Mouse (Mus musculus): Measurements from ENCODE around the gene U2af1l4. TPM values are rescaled to one million over a fixed set of nuclear protein-coding genes. Genes with fewer than 3 reads are reported as not detected.

U2af1l4 gene
- 12.7 and 61.9 TPM in 2 replicates for polyA plus RNA-seq (2012; ENCODE audit: low replicate concordance)

DNA sequence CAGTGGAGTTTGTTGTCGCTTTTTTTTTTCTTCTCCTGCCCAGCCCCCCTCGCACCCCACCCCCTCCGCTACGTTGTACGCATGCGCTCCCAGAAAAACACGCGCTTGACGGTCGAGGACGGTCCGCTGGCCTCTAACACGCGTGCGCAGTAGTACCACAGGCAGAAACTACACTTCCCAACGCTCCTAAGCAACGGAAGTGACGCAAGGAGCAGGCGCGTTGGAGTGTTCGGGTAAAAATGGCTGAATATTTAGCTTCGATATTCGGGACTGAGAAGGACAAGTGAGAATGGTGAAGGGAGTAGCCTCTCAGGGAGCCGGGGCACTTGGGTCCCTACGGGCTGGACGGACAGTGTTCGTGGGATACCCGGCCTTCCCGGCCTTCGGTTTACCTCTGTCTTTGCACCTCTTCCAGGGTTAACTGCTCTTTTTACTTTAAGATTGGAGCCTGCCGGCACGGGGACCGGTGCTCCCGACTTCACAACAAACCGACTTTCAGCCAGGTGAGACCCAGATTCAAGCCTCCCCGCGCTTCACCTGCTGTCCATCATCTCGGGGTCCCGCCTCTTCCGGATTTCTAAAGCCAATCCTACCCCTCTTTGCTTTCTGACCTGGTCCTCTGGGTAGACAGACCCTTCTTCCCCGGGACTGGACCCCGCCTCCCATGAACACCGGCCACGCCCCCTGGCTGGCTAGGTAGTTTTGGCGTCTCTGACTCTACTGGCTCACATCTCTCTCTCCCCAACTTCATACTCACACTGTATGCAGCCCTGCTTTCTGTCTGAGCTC lies at the start of gene U2af1l4, which contains the start of the genes Gm49396 and Psenen:
U2af1l4 (plus strand) TSS at position 185 of the 789 bp plus-strand sequence.
Gm49396 (plus strand) TSS at position 228 of the 789 bp plus-strand sequence.
Psenen (minus strand) TSS at position 511 of the 789 bp plus-strand sequence.

DNA sequence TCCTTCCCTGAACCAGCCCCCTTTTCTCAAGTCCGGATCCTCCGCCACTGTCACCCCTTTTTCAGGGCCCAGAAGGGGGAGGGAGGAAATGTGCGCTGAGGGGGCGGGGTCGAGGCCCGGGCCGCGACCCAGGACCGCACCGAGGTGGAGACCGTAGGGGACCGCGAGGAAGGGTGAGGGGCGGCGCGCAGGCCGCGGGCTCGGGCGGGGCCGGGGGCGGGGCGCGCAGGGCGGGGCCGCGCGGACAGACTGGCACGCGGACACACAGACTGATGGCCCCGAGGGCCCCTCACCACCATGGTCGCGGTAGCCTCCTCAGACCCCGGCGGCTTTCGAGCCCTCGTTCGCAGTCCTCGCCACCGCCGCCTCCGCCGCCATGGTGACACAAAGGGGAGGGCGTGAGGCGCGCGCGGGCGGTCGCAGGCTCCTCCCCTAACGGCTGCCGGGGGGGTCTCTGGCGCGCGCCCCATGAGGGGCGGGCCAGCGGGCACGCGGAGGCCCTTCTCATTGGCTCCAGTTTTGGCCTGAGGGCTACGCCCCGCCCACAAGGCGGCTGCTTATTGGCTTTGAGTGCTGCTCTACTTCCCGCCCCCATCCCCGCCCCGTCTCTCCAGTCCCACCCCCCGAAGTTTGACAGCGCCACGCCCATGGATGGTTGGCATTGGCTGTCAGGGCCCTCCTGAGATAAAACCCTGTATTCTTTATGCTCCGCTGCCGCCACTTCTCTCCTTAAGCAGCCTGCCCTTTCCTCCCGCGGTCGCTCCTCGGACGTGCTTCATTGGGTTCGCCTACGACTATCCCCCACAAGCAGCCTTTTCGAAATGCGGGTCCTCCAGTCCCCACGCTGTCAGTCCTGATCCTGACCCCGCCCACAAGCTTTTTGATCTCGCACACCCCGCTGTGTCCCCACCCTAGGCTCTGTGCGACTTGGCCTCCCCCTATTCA lies 28.2 kb upstream of the U2af1l4 start, which contains the start of gene Arhgap33:
Arhgap33 (minus strand) TSS at position 428 of the 945 bp plus-strand sequence.

GRCm38 (mm10) chr7:30552102-30553020 lies 10.7 kb upstream of the U2af1l4 start, which contains the start of the genes Hspb6 and Proser3:
Gene Hspb6 (plus strand): TSS chr7:30552178.
Gene Proser3 (minus strand): TSS chr7:30552299.

DNA sequence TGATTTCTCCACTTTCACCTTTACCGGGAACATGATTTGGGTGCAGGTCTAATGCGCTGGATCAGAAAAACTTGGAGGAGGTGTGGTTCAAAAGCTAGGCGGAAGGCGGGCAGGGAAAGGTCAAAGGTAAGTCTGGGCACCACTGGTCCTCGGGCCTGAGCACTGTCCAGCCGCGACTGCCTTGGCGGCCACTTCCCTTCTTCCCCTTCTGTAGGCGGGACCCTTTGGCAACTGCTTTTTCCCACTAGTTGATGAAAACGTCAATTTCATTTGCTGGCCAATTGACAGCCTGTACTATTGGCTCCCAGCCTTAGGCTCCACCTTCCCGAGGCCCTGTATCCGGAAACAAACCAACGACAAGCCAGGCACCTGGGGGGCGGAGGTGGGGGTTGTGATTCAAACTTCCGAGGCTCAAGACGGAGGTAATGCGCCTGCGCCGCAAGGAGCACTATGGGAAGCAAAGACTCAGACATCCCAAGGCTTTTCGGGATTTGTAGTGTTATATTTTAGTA lies 3.6 kb upstream of the U2af1l4 start, which contains the start of gene Lin37:
Lin37 (minus strand) TSS at position 396 of the 512 bp plus-strand sequence.

GRCm38 (mm10) chr7:30564970-30565571 lies 2.0 kb downstream of the U2af1l4 start, which contains the start of gene Igflr1:
Gene Igflr1 (plus strand): TSS chr7:30565427.

DNA sequence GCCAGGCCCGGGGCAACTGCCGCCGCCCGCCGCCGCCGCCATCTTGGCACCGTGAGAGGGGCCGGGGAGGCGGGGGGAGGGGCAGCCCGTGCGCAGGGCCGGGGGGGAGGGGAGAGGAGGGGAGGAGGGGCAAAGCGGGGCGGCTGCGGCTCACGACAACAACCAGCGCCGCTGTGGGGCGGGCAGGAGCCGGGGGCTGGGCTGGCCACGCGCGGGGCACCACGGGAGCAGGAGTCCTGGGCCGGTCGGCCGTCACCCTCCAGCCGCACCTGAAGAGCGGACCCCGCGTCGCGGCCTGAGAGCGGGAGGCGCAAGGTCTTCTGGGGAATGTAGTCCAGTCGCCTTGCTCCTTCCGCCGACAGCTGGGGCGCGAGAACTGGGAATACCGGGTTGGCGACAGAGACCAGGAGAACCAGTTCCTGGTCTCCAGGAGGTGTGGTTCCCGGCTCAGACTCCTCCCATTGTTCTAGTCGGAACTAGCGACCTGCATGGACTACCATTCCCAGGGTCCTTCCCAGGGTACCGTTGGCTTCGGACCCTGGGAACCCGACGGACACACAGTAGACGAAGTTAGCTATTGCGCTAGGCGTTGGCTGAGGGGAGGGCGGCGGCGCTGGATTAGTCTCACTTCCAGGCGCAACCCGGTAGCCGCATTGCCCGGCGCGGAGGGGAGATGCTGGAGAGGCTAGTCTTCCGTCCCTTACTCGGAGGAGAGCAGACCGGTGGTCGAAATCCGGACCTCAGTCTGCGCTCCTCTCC lies 25.8 kb downstream of the U2af1l4 start, which contains the start of gene Kmt2b:
Kmt2b (minus strand) TSS at position 51 of the 759 bp plus-strand sequence.

GRCm38 (mm10) chr7:30598786-30599185 lies 35.7 kb downstream of the U2af1l4 start, which contains the start of gene Zbtb32:
Gene Zbtb32 (minus strand): TSS chr7:30598909.

DNA sequence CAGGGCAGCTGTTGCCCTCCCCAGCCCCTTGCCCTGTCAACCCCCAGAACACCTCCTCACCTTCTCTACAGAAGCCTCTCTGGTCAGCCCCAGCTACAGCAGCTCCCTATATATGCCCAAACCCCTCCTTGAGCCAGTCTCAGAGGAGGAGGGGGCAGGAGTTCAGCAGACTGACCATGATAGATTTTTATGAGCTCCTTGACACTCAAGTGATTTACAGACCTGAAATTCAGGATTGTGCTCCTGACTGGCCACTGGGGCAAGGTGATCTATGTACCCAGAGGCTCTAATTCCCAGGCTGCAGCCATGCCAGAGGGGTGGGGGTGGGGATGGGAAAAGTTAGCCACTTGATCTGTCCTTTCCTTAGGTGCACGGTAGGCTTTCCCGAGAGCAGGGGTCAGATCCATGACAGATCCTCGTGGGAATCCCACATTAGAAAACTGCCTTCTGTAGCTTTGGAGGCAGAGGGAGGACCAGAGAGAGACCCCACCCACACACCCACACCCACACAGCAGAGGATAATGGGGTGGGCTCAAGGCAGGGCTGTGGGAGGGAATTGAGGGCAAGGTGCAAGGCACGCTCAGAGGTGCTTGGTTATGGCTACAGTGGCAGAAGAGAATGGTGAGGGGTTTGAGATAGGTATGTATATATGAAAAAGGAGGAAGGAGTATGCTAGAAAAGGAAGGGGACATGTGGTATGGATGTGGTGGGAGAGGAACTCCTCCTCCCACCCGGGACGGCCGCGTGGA lies 49.7 kb downstream of the U2af1l4 start, which contains the start of gene Upk1a:
Upk1a (minus strand) TSS at position 194 of the 749 bp plus-strand sequence.

Other genes with a start within 250 kb of the U2af1l4 start
- 1.8 and 1.9 TPM in 2 replicates for gene Syne4, start 248.5 kb upstream of the U2af1l4 start, polyA plus RNA-seq (2012; ENCODE audit: low replicate concordance)
- 0.96 and 1.7 TPM in 2 replicates for gene E130208F15Rik, start 241.6 kb upstream of the U2af1l4 start, polyA plus RNA-seq (2012; ENCODE audit: low replicate concordance)
- gene Sdhaf1, start 239.4 kb upstream of the U2af1l4 start, polyA plus RNA-seq (2012; ENCODE audit: low replicate concordance), result 4.7 and 8.8 TPM in 2 replicates
- 0.06 and 0.26 TPM in 2 replicates for gene Lrfn3, start 200.5 kb upstream of the U2af1l4 start, polyA plus RNA-seq (2012; ENCODE audit: low replicate concordance)
- 9.6 and 46.1 TPM in 2 replicates for gene Tyrobp, start 149.5 kb upstream of the U2af1l4 start, polyA plus RNA-seq (2012; ENCODE audit: low replicate concordance)
- 10.4 TPM in 1 of 2 replicates, not detected in the other for gene Hcst, start 143.4 kb upstream of the U2af1l4 start, polyA plus RNA-seq (2012; ENCODE audit: low replicate concordance)
- 16.8 and 18.4 TPM in 2 replicates for gene Nfkbid, start 141.6 kb upstream of the U2af1l4 start, polyA plus RNA-seq (2012; ENCODE audit: low replicate concordance)
- 1.1 and 1.3 TPM in 2 replicates for gene Aplp1, start 117.8 kb upstream of the U2af1l4 start, polyA plus RNA-seq (2012; ENCODE audit: low replicate concordance)
- not detected in 2 replicates for gene Kirrel2, start 105.6 kb upstream of the U2af1l4 start, polyA plus RNA-seq (2012; ENCODE audit: low replicate concordance)
- gene Nphs1, start 105.0 kb upstream of the U2af1l4 start, polyA plus RNA-seq (2012; ENCODE audit: low replicate concordance), result 0.14 TPM in 1 of 2 replicates, not detected in the other
- gene Prodh2, start 69.7 kb upstream of the U2af1l4 start, polyA plus RNA-seq (2012; ENCODE audit: low replicate concordance), result 0.13 TPM in 1 of 2 replicates, not detected in the other
- gene Arhgap33, start 28.2 kb upstream of the U2af1l4 start, polyA plus RNA-seq (2012; ENCODE audit: low replicate concordance), result 121 and 163 TPM in 2 replicates
- gene Hspb6, start 11.1 kb upstream of the U2af1l4 start, polyA plus RNA-seq (2012; ENCODE audit: low replicate concordance), result 22.9 and 50.6 TPM in 2 replicates
- 29.4 and 49.1 TPM in 2 replicates for gene Proser3, start 11.0 kb upstream of the U2af1l4 start, polyA plus RNA-seq (2012; ENCODE audit: low replicate concordance)
- 59.6 and 64.2 TPM in 2 replicates for gene Lin37, start 3.5 kb upstream of the U2af1l4 start, polyA plus RNA-seq (2012; ENCODE audit: low replicate concordance)
- gene Gm49396, start within 50 bp of the U2af1l4 start, polyA plus RNA-seq (2012; ENCODE audit: low replicate concordance), result 1.2 and 1.6 TPM in 2 replicates
- gene Psenen, start 326 bp downstream of the U2af1l4 start, polyA plus RNA-seq (2012; ENCODE audit: low replicate concordance), result 17.5 and 44.6 TPM in 2 replicates
- 8.1 and 20.3 TPM in 2 replicates for gene Igflr1, start 2.1 kb downstream of the U2af1l4 start, polyA plus RNA-seq (2012; ENCODE audit: low replicate concordance)
- gene Kmt2b, start 25.4 kb downstream of the U2af1l4 start, polyA plus RNA-seq (2012; ENCODE audit: low replicate concordance), result 143 and 153 TPM in 2 replicates
- gene Zbtb32, start 35.6 kb downstream of the U2af1l4 start, polyA plus RNA-seq (2012; ENCODE audit: low replicate concordance), result 133 and 177 TPM in 2 replicates
- gene Upk1a, start 49.5 kb downstream of the U2af1l4 start, polyA plus RNA-seq (2012; ENCODE audit: low replicate concordance), result 1.3 TPM in 1 of 2 replicates, not detected in the other
- 47.1 and 83.9 TPM in 2 replicates for gene Cox6b1, start 62.9 kb downstream of the U2af1l4 start, polyA plus RNA-seq (2012; ENCODE audit: low replicate concordance)
- 0.35 TPM in 1 of 2 replicates, not detected in the other for gene Etv2, start 72.6 kb downstream of the U2af1l4 start, polyA plus RNA-seq (2012; ENCODE audit: low replicate concordance)
- gene Rbm42, start 87.0 kb downstream of the U2af1l4 start, polyA plus RNA-seq (2012; ENCODE audit: low replicate concordance), result 329 and 344 TPM in 2 replicates
- 7.2 and 44.1 TPM in 2 replicates for gene Haus5, start 101.7 kb downstream of the U2af1l4 start, polyA plus RNA-seq (2012; ENCODE audit: low replicate concordance)
- gene Pmis2, start 108.3 kb downstream of the U2af1l4 start, polyA plus RNA-seq (2012; ENCODE audit: low replicate concordance), result not detected in 2 replicates
- not detected in 2 replicates for gene 2200002J24Rik, start 135.6 kb downstream of the U2af1l4 start, polyA plus RNA-seq (2012; ENCODE audit: low replicate concordance)
- 0.20 TPM in 1 of 2 replicates, not detected in the other for gene Atp4a, start 148.9 kb downstream of the U2af1l4 start, polyA plus RNA-seq (2012; ENCODE audit: low replicate concordance)
- gene Tmem147, start 166.2 kb downstream of the U2af1l4 start, polyA plus RNA-seq (2012; ENCODE audit: low replicate concordance), result 134 and 143 TPM in 2 replicates
- not detected in 2 replicates for gene Gapdhs, start 180.4 kb downstream of the U2af1l4 start, polyA plus RNA-seq (2012; ENCODE audit: low replicate concordance)
- 0.48 TPM in 1 of 2 replicates, not detected in the other for gene Sbsn, start 188.2 kb downstream of the U2af1l4 start, polyA plus RNA-seq (2012; ENCODE audit: low replicate concordance)
- gene Dmkn, start 200.5 kb downstream of the U2af1l4 start, polyA plus RNA-seq (2012; ENCODE audit: low replicate concordance), result not detected in 2 replicates
- not detected in 2 replicates for gene Krtdap, start 224.6 kb downstream of the U2af1l4 start, polyA plus RNA-seq (2012; ENCODE audit: low replicate concordance)

Data from leukemia stem cell, adult 10-12 weeks (primary cell).